Mouse (Mus musculus) myocyte (in vitro differentiated cells): ENCODE measurements at regions not wholly inside any gene's neighbourhood (a gene's known extent, or its start where the extent isn't known, plus 50 kb on each side); places are given as distances from the start of the nearest gene placed in this dataset.

Experiments used
- H3K27me3 ChIP-seq: one replicate; pipeline ENCODE4 v1.6.1; 2011; ENCODE audit not compliant: control insufficient read depth, insufficient read depth, insufficient read length
- H3K36me3 ChIP-seq: one replicate; pipeline ENCODE4 v1.6.1; 2011; ENCODE audit not compliant: control insufficient read depth, insufficient read depth
- H3K4me2 ChIP-seq: one replicate; pipeline ENCODE4 v1.6.1; 2011; ENCODE audit warnings: low read depth, control low read depth
- H3K4me3 ChIP-seq: one replicate; pipeline ENCODE4 v1.5.1; 2011; ENCODE audit warnings: mild to moderate bottlenecking, control low read depth, moderate library complexity
- H3K79me2 ChIP-seq: one replicate; pipeline ENCODE4 v1.6.1; 2011; ENCODE audit not compliant: control insufficient read depth, insufficient read depth
- H3ac ChIP-seq: one replicate; pipeline ENCODE4 v1.6.1; 2011; ENCODE audit not compliant: control insufficient read depth, insufficient read length
- CEBPB ChIP-seq: IDR thresholded peaks from 2 replicates; pipeline ENCODE4 v1.6.1; 2011; ENCODE audit warnings: mild to moderate bottlenecking, moderate library complexity; ENCODE audit not compliant: poor library complexity, insufficient read depth, severe bottlenecking
- E2F4 ChIP-seq: IDR thresholded peaks from one replicate; pipeline ENCODE4 v1.6.1; 2011; ENCODE audit warnings: mild to moderate bottlenecking, control low read depth, moderate library complexity; ENCODE audit not compliant: insufficient read depth
- MAX ChIP-seq: IDR thresholded peaks from one replicate; pipeline ENCODE4 v1.6.1; 2011; ENCODE audit warnings: low read depth, mild to moderate bottlenecking, control low read depth
- MYOD1 ChIP-seq, 3 experiments: IDR thresholded peaks; one replicate each; pipeline ENCODE4 v1.6.1; 2011; ENCODE audit warnings: control low read depth in 2 of 3, low read depth in 2 of 3, mild to moderate bottlenecking in 2 of 3, moderate library complexity in 1 of 3; ENCODE audit not compliant: insufficient read length in 2 of 3, control insufficient read depth in 1 of 3
- MYOG ChIP-seq, 3 experiments: IDR thresholded peaks; one replicate each; pipeline ENCODE4 v1.6.1; 2011; ENCODE audit warnings: control low read depth in 2 of 3, low read depth in 2 of 3, mild to moderate bottlenecking in 2 of 3; ENCODE audit not compliant: insufficient read length in 2 of 3, control insufficient read depth in 1 of 3, insufficient read depth in 1 of 3
- POLR2A ChIP-seq: IDR thresholded peaks from one replicate; pipeline ENCODE4 v1.6.1; 2011; ENCODE audit warnings: low read depth, mild to moderate bottlenecking, control low read depth, moderate library complexity; ENCODE audit not compliant: insufficient read length
- POLR2AphosphoS2 ChIP-seq: IDR thresholded peaks from one replicate; pipeline ENCODE4 v1.6.1; 2011; ENCODE audit warnings: low read depth, control low read depth; ENCODE audit not compliant: insufficient read length
- REST ChIP-seq: IDR thresholded peaks from one replicate; pipeline ENCODE4 v1.6.1; 2011; ENCODE audit warnings: mild to moderate bottlenecking, control low read depth, moderate library complexity; ENCODE audit not compliant: insufficient read depth, insufficient read length
- SRF ChIP-seq: IDR thresholded peaks from one replicate; pipeline ENCODE4 v1.6.1; 2011; ENCODE audit warnings: low read depth; ENCODE audit not compliant: control insufficient read depth, insufficient read length
- TCF12 ChIP-seq: IDR thresholded peaks from one replicate; pipeline ENCODE4 v1.6.1; 2011; ENCODE audit warnings: mild to moderate bottlenecking, control low read depth; ENCODE audit not compliant: poor library complexity, insufficient read depth, severe bottlenecking
- TCF3 ChIP-seq: IDR thresholded peaks from one replicate; pipeline ENCODE4 v1.6.1; 2011; ENCODE audit warnings: low read depth, control low read depth; ENCODE audit not compliant: insufficient read length
- USF1 ChIP-seq: IDR thresholded peaks from one replicate; pipeline ENCODE4 v1.6.1; 2011; ENCODE audit warnings: low read depth, mild to moderate bottlenecking, control low read depth, moderate library complexity

GRCm38 (mm10) chr15:32021009-32021602 is 156.0 kb upstream of the Tas2r119 start:
- H3K4me3 ChIP-seq, result no peak overlapping the region
- no peaks in the 10 kb centered on the region for H3K27me3 ChIP-seq
- no peaks in the 10 kb centered on the region for H3K79me2 ChIP-seq
- no peak overlapping the region for H3ac ChIP-seq
- no peaks in the 10 kb centered on the region for H3K36me3 ChIP-seq
- TF ChIP-seq CEBPB, result no peak
- no peak for TF ChIP-seq MAX
- no peak for TF ChIP-seq SRF
- TF ChIP-seq REST, result no peak
- no peak for TF ChIP-seq TCF3
- TF ChIP-seq MYOG (IDR thresholded peaks at IDR 0.05; ENCODE audit: control insufficient read depth in 1 of 3, insufficient read depth in 1 of 3, insufficient read length in 2 of 3, low read depth in 2 of 3), result no peak
- no peak for TF ChIP-seq TCF12
- no peak for TF ChIP-seq MYOD1 (IDR thresholded peaks at IDR 0.05; ENCODE audit: control insufficient read depth in 1 of 3, insufficient read length in 2 of 3, low read depth in 2 of 3)
- TF ChIP-seq USF1, result no peak
- TF ChIP-seq POLR2AphosphoS2, result no peak
- TF ChIP-seq E2F4, result no peak
- no peak for TF ChIP-seq POLR2A
- H3K4me2 ChIP-seq, result peak overlapping the region; percentile 57

GRCm38 (mm10) chr15:32034091-32034490 is 143.0 kb upstream of the Tas2r119 start:
- Histone ChIP-seq H3ac (no peak overlapping the region), H3K79me2 (no peaks in the 10 kb centered on the region), H3K27me3 (no peaks in the 10 kb centered on the region), H3K4me3 (no peak overlapping the region), H3K36me3 (no peaks in the 10 kb centered on the region), H3K4me2 (no peak overlapping the region)
- no peak for TF ChIP-seq POLR2A
- no peak for TF ChIP-seq REST
- no peak for TF ChIP-seq E2F4
- TF ChIP-seq POLR2AphosphoS2, result no peak
- TF ChIP-seq TCF12, result no peak
- TF ChIP-seq CEBPB, result no peak
- no peak for TF ChIP-seq MAX
- no peak for TF ChIP-seq MYOD1 (IDR thresholded peaks at IDR 0.05; ENCODE audit: control insufficient read depth in 1 of 3, insufficient read length in 2 of 3, low read depth in 2 of 3)
- no peak for TF ChIP-seq USF1

DNA sequence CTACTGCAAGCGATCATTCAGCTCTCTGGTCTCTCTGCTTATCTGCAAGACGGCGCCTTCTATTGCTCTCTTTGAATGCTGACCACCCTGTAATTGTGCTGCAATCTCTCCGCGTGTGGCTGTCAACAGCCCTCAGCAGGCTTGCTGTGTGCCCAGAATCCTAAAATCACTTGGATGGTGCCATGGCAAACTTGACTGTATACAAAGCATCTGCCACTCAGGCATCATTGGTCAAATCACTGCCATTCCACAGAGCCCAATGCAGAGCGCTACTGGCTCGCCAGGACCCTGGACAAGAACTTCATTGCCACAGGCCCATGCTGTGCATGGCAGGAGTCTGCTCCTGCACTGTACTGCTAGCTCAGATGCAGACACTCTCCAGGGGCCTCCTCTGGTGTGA is 142.3 kb upstream of the Tas2r119 start:
- no peak overlapping the region for H3K4me2 ChIP-seq
- TF ChIP-seq REST, result peak; percentile 70
- TF ChIP-seq E2F4, result no peak
- no peak for TF ChIP-seq CEBPB
- no peaks in the 10 kb centered on the region for H3K36me3 ChIP-seq
- H3K79me2 ChIP-seq, result no peaks in the 10 kb centered on the region
- no peaks in the 10 kb centered on the region for H3K27me3 ChIP-seq
- H3K4me3 ChIP-seq, result no peak overlapping the region
- no peak overlapping the region for H3ac ChIP-seq

DNA sequence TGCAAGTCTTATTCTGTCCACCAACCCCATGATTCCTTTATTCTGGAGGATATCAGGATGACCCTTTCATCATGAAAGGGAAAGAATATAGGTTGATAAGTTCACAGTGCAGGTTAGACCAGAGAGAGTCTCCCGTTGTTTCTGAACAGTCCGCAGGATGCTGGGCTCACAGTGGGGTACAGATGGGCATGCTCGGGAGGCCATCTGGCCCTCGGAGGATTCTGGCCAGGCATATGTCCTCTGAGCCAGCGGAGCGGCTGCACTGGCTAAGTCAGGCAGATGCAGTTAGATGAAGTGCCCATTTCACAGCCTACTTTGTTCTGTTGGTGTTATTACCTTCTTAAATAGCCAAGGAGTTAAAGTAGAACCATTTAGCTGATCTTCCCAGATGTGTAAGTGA is 135.3 kb upstream of the Tas2r119 start:
- Histone ChIP-seq H3K27me3 (peaks cover 6% of the 10 kb centered on the region), H3K4me2 (no peak overlapping the region), H3K36me3 (no peaks in the 10 kb centered on the region), H3K4me3 (no peak overlapping the region), H3K79me2 (no peaks in the 10 kb centered on the region), H3ac (no peak overlapping the region)
- TF ChIP-seq USF1 (no peak), E2F4 (no peak), SRF (no peak), MYOG (IDR thresholded peaks at IDR 0.05; ENCODE audit: control insufficient read depth in 1 of 3, insufficient read depth in 1 of 3, insufficient read length in 2 of 3, low read depth in 2 of 3) (no peak), MAX (no peak), TCF12 (no peak), CEBPB (no peak), TCF3 (no peak), POLR2AphosphoS2 (no peak), POLR2A (no peak), MYOD1 (IDR thresholded peaks at IDR 0.05; ENCODE audit: control insufficient read depth in 1 of 3, insufficient read length in 2 of 3, low read depth in 2 of 3) (no peak), REST (no peak)

DNA sequence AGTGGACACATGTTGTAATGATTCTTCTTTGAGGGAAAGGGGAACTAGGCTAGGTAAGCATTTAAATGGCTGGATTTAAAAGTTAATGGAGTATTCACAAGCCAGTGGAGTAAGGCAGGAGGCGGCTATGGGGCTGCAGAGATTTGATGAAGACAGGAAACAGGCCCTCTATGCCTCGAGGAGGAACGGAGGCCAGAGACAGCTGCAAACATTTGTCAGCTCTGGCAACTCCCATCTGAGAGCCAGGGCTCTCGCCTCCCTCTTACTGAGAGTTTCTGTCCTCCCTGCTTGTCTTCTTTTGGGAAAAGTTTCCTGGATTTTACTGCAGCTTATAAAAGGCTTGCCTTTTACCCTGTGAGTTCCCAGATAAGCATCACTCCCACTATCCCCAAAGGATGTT is 134.9 kb upstream of the Tas2r119 start:
- Histone ChIP-seq H3K36me3 (no peaks in the 10 kb centered on the region), H3K27me3 (peaks cover 6% of the 10 kb centered on the region), H3K79me2 (no peaks in the 10 kb centered on the region), H3ac (no peak overlapping the region), H3K4me2 (no peak overlapping the region), H3K4me3 (no peak overlapping the region)
- TF ChIP-seq MYOG (IDR thresholded peaks at IDR 0.05; ENCODE audit: control insufficient read depth in 1 of 3, insufficient read depth in 1 of 3, insufficient read length in 2 of 3, low read depth in 2 of 3) (peak in 1 of 3 experiments; percentile 27), CEBPB (no peak), SRF (no peak), MYOD1 (IDR thresholded peaks at IDR 0.05; ENCODE audit: control insufficient read depth in 1 of 3, insufficient read length in 2 of 3, low read depth in 2 of 3) (peak in 2 of 3 experiments; percentile 15 to 49)
